Mouse (Mus musculus): ENCODE measurements at regions not wholly inside any gene's neighbourhood (a gene's known extent, or its start where the extent isn't known, plus 50 kb on each side); places are given as distances from the start of the nearest gene placed in this dataset.
A peak's percentile ranks its signal among the peaks of the same experiment; 100 is the strongest.

DNA sequence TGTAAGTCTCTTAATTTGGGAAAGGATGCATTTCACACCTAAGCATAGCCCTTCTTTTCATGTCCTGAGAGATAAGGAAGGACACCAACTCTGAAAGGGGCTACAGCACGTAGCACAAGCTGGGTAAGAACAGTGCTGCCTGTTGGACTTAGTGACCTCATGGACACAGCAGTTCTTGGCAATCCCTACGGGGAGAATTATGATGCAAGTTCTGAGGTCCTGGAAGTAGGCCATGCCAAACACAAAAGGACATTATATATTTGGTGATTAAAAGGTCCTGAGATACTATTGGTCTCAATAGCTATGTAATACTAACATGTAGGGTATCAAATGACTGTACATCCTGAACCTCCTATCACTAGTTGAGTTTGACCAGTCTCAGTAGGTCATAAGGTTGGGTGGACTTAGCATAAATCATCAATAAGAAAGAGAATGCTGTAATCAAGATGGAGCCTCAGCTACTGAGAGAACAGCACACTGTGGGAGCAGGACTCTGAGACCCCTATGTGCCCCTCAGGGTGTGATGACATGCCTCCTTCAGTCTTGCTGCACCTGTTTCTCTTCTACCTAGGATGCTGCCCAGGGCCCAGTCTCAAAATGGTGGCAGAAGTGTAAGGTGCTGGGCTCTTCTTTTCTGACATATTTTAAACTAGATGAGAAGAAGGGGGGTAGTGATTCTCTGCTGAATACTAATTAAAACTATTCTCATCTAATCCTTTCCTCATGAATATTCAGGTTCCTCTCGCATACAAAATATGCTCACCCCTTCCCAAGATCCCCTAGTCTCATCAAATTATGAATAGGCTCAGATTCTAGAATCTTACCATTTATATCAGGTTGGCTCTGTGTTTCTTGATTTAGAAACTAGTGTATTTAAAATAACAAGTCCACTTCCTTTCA, 277.5 kb upstream of the Camk1g start:
- no peak for DNase-seq (ENCODE audit: extremely low spot score)

DNA sequence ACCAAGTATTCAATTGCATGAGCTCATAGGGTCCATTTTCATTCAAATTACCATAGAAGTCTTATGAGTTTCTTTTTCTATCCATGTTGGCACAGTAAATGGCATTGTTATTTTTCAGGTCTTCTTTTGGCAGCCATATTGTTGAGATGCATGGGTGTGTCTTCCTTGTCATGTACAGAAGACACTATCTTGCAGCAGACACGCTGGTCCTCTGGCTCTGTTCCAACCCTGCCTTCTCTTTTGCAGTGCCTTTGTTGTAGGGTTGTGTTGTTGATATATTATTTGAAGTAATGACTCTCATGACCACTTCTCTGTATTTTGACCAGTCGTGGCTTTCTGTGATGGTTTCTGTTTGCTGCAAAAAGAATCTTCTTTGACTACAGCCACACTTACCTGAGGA, 274.4 kb upstream of the Camk1g start:
- no peak for DNase-seq (ENCODE audit: extremely low spot score)

DNA sequence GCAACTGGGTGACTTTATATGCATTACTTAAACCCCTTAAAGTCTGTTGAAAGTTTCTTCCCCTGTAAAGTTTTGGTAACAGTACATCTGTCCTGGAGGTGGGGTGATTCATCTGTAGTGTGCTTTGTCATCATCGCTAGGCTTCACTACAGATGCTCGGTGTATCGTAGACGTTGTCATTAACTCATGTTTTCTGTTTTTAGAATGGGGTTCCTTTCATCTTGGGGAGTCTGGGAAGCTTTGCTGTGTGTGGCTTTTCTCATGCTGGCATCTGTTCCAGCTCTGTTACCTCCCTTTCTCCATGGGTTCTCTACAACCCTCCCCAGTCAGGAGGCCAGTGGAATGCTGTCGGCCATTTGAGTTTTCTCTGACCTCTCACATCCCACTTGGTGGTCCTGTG, 266.4 kb upstream of the Camk1g start:
- no peak for DNase-seq (ENCODE audit: extremely low spot score)

DNA sequence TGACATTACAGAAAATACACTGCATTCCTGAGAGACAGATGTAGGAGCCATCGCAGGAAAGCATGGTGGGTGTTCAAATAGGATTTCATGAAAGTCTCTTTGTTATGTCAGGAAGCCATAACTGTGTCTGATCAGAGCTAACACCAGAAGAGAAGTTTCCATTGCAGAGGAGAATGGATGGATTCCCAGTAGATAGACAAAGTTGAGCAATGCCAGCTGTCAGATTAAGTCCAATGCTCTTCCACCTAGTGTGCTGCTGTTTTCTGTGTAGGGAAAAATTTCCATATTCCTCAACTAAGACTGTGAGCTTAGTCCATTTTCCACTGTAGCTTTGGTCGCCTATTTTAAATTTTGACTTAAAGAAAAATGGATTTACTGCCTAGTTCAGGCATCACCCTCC, 262.0 kb upstream of the Camk1g start:
- no peak for DNase-seq (ENCODE audit: extremely low spot score)

DNA sequence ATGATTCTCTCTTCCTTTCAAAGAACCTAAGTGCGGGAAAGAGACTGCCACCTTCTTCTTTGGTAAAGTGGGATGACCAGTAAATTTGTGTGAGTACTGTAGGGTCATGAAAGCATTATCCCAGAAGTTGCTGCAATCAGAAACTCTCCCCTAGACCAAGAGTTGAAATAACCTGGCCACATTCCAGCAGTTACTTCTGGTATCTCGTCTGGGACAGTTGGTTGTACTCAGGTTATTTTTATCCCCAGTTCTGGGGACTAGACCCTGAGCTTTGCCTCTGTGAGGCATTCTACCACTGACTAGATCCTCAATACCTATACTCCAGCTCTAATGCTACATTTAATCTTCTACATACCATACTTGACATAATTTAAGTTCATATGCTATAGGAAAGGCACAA, 259.8 kb upstream of the Camk1g start:
- no peak for DNase-seq (ENCODE audit: extremely low spot score)

DNA sequence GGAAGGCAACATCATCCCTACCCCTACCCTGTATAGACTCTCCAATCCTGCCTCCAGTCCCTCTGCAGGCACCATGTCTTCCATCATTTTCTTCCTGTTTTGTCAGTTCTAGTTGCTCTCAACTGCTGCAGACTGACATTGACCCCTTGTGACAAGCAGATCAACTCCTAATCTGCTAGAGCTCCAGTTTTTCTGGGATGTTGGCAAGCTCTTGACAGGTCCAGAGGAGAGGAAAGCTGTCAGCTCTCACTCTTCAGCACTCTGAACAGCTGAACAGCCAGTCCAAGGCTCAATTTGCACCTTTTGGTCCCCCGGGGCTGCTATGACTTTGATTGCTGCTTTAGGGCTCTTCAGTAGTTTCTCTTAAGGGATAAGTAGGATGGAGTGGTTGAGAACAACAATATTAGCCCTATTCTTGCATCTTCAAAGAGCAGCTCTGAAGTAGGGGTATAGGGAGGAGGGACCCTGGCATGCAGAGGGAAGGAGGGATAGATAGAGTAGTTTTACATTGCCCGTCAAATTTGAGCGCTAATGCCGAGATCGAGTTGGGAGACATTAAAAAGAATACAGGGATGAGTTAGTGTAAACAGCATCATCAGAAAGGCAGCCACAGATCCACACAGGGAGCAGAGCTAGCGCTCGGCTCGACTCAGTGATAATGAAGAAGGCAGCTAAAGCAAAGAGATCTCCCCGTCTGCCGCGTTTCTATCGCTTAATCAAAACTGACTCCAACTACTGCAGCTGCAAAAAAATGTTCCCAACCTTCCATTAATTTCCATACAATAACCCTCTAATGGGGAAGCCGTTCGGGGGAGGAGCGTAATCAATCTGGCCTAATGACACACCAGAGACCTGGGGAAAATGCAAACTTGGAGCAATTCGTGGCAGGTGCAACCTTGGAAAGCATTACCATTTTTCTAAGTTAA, 257.1 kb upstream of the Camk1g start:
- DNase-seq (ENCODE audit: extremely low spot score): no peak

DNA sequence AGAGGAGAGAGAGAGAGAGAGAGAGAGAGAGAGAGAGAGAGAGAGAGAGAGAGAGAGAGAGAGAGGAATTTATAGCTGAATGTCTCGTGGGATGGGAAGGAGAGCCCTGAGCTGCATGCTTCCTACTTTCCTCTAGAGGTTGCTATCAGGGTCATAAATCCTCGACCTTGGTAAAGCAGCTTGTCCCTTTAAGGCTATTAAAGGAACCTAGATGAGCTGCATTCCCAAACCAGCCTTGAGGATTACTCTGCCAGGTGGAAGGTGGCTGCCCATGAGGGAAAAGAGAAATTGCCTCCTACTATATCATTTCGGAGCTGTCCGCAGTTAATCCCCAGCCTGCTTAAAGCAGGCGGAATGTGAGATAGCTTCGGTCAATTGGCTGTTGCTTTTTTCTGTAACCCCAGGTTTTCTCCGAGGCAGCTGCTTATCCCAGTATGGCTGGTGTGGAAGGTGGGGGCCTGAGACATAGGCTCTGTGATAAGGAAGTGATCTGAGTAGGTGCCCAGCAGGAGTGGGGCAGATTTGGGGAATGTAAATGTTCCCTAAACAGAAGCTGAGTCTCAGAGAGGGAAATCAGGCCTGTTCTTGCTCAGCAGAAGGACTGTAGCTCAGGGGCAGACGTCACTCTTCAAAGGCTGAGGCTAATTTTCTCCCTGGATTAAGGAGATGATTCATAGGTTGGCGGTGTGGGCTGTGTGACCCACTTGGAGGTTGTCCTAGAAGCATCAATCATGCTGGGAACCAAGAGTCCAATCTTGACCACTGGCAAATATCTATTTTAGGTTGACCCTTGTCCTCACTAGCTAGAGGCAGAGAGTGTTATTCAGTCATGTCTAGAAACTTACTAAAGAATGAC, 255.2 kb upstream of the Camk1g start:
- peak; percentile 13 for DNase-seq (ENCODE audit: extremely low spot score)

DNA sequence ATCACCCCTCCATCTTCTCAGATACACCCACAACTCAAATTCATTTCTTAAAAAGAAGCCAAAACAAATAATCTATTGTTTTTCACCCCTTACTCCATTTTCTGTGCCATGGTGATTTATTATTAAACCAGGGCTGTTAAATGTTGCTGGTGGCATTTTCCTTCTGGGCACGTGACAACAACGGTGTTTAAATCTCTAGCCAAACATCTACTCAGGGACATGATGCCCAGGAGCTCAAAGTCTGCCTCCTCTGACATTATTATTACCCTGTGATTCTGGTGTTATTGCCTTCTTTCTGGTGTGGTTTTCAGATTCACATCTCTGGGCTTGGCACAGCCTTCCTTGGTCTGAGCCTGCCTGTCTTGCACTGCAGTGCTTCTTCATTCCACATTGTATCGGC, 253.5 kb upstream of the Camk1g start:
- DNase-seq (ENCODE audit: extremely low spot score): no peak

DNA sequence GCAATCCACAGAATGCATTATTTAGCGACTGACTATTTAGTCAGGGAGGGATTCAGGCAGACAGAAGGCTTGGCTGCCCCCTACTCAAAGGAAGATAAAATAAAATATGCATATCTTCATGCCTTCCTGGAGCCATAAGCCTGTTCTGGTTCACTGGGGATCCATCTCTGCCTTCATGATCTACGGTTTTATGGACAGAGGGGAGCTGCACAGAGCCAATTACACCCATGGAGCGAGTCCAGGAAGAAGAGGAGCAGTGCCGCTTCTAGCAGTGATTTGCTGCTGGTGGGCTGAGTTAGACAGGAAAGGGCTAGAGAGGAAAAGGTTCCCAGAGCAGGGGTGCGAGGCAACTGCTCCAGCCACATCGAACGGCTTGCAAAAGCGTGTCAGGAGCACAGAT, 248.2 kb upstream of the Camk1g start:
- DNase-seq (ENCODE audit: extremely low spot score): no peak

DNA sequence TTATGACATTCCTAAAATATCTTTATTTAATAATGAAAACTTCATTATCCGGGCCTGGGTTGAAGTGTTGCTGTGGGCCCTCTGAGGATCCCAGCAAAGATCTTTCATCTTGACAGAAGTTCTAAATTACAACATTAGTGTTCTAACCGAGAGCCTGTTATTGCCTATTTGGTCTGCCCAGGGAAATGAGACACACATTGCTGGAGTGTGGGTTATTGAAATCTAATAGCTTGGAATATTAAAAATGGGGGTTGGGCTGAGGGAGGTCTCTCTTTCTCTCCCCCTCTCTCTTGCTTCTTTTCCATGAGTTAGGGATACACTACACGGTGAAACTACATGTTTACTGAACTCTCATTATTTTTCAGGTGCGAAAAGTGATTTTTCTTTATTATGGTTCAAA, 240.4 kb upstream of the Camk1g start:
- no peak for DNase-seq (ENCODE audit: extremely low spot score)

DNA sequence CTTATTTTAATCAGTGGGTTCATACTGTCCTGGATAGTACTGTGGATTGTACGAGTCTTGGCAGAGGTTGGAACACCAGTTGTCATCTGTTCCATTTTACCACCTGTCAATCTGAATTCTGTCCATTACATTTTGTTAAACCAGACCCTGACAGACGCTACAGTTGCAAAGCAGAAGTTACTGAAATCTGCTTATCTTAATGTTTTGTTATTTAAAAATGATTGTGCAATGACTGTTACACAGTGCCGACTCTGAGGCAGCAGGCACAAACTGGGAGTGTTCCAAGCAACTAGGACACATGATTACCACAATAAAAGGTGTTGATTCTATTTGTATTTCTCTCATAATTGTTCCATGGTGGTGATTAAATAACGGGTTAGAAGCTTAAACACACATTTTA, 229.8 kb upstream of the Camk1g start:
- no peak for DNase-seq (ENCODE audit: extremely low spot score)

DNA sequence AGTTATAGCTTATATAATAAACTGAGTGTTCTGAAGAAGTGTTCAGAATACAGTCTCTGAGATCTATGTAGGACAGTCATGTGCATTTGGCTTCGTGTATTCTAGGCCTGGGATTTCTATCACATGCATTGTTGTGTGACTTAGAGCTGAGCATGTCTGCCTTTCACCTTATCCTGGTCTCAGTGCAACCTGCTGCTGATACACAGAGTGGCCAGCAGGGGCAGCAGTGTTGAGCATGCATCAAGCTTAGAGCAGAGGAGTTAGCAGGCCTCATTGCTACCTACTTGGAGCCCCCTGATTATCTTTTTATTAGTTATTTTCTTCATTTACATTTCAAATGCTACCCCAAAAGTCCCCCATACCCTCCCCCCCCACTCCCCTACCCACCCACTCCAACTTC, 229.1 kb upstream of the Camk1g start:
- no peak for DNase-seq (ENCODE audit: extremely low spot score)

DNA sequence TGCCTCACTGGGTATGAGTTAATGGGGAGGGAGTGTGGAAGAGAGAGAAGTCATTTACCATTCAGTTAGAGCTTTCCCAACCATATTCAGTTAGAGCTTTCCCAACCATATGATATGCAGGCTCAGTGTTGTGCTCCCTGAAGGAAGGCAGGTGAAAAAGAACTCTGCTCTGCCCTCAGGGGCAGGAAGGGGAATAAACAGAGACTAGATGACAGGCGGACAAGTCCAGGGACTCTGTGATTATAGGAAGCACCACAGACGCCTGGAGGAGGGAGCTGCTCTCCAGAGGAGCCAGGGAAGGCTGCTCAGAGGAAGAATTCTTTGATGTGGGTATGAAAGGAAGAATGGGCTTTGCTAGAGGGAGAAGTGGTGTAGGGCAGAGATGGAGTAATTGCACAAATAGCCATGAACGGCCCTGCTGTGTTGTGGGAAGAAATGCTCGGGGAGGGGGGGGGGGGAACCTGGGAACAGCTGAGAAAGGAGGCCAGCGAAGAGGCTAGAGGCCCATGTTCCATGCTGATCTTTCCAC, 220.3 kb upstream of the Camk1g start:
- DNase-seq (ENCODE audit: extremely low spot score): no peak

DNA sequence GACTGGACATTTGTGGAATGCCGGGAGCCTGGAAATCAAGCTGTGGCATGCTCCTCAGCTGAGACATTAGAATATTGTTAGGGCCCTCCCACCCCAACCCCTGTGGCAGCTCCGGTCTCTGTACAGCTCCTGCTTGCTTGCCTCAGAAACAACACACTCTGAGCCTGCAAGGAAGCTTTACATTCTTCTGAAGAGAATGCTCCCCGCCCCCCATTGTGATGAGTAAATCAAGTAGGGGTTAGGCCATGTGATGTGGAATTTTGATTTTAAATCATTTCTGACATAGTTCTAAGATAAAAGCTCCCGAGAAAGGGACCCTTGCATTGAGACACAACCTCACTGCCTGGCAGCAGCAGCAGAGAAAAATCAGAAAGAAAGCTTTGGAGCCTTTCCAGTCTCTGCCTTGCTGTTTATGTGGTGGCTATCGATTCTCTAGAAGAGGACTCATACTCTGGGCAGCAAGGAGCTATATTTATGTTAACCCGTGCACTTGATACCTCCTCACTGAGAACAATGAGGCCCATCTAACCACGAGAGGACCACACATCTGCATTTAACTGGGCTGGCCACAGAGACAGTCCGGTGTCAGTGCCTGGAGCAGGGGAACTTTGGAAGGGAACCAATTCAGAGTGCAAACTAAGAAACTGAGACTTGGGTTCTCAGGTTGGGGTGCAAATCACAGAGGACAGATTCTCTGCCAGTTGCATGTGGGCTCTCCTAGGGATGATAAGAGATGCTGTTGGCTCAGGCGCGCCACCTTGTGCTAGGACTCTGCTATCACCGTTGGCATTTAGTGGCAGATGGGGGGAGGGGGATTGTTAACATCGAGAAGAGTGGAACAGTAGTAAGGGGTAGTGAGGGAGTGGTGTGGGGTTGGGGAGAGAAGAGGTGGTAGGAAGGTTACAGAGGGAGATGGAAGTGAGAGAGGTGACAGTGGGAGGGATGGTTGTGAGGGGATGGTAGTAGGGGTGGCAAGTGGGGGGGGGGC, 218.7 kb upstream of the Camk1g start:
- DNase-seq (ENCODE audit: extremely low spot score): peak; percentile 85

DNA sequence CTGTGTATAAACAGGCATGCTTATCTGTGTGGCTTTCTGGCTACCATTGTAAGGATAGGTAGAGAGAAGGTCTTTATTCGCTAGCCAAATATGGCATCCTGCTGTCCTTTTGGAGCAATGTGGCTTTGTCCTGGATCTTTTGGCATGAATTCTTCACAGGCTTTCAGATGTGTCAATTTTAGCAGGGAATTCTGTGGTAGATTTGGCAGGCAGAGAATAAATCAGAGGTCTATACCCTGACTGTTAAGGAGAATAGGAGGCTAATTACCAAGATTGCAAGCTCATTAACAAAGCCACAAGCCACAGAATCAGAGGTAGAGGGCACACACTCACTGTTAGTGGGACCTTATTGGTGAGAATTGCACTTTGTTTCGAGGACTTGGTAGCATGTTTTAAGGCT, 217.2 kb upstream of the Camk1g start:
- no peak for DNase-seq (ENCODE audit: extremely low spot score)

DNA sequence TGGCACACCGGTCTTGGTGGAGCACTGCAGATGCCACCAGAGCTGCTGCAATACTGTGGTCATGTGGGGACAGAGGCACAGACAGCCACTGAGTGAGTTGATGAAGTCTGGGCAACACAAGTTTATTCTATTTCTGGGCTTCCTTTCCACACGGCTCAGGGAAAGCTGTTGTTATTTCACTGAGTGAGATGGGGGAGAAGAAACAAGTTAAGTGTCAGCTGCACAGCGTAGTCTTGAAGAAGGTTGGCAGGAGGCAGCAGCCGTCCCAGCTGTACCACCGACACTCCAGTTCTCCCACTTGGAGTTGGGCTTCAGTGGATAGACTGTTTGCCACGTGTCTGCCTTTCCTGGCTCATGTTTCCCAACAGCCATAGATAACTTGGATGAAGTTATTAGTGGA, 216.8 kb upstream of the Camk1g start:
- no peak for DNase-seq (ENCODE audit: extremely low spot score)

DNA sequence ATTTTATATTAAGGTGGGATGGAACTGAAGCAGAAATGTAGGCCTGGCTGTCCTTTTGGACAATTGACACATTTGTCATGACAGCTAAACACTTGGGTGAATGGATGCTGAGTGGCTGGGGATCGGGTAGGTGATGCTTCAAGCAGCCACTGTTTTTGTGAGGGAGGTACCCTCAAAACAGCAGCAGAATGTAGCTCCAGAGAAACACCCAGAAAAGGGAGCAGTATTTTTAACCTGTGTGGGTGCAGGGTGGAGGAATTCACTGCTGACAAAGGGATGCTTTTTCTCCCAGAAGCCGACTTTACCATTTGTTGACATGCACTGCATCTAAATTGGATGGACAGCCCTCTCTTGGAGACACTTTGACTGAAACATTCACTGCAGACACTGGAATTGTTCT, 213.7 kb upstream of the Camk1g start:
- no peak for DNase-seq (ENCODE audit: extremely low spot score)

DNA sequence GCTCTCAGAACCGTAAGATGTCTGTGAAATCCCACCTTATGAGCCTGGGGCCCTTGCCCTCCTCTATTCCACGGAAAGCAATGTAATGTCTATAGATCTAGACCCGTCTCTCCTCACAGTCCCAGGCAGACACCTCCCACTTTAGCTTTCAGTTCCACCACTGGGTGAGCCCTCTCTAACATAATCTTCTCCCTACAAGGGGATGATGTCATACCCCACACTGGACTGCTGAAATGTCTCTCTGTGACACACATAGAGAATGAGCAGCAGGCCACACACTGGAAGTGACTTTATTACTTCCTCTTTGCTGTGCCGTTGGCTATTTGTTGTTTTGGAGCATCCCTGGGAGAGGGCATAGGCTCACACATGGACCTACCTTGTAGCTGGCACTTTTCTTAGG, 210.3 kb upstream of the Camk1g start:
- no peak for DNase-seq (ENCODE audit: extremely low spot score)

DNA sequence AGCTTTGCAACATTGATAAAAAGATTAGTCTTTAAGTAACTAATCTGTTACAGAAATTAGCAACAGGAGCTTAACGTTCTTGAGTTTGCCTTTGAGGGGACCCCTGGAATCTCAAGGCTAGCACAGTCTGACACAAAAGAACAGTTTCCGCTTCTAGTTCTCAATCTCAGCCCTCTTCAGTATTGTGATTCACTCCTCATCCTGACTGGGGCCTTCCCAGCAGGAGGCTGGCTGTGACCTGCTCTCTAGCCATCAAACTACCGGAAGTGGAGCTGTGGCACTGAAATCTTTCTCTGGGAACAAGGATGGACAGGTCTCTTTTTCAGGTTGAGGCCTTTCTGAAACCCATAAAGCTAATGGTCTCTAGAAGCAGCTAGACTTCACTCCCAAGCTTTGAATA, 209.6 kb upstream of the Camk1g start:
- no peak for DNase-seq (ENCODE audit: extremely low spot score)

DNA sequence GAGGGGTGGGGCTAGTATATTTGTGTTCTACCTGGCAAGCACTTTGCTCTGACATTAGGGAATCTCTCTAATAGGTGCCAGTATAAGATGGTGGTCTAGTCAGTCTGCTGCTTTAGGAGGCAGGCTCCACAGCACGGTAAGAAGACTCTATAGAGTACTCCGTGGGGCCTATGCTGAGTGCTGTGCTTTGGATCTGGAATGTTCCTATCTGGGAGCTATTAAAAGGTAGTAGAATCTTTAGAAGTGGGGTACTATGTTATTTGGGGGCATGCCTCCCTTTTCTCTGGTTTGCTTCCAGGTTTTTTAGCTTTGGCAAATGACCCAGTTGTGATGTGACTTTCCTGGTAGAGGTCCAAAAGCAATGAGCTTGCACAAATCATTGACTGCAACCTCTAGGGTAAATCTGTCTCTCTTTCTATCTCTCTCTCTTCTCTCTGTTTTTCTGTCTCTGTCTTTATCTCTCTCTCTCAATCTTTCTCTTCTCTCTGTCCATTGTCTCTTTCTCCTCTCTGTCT, 208.6 kb upstream of the Camk1g start:
- DNase-seq (ENCODE audit: extremely low spot score): no peak

Measured in embryo, embryonic 9.5 days (tissue).